Mouse (Mus musculus) liver, embryonic 11.5 days (tissue): ENCODE results near the gene Cnga1. TPM values are rescaled to one million over a fixed set of nuclear protein-coding genes. Genes with fewer than 3 reads are reported as not detected.
A peak's percentile ranks its signal among the peaks of the same experiment; 100 is the strongest.
"Not testable (repeated sequence)": the region's sequence is repeated elsewhere in the genome, so short reads cannot be mapped to it uniquely, and the experiment has no call there.

Experiments used
- ATAC-seq: fragments of 200-750 bp; cut with Nextera tagmentation; replicated peaks from 2 replicates; pipeline ENCODE4 v1.8.0; 2017; ENCODE audit warnings: moderate number of reproducible peaks, mild to moderate bottlenecking, moderate TSS enrichment, moderate library complexity; ENCODE audit not compliant: low FRiP score
- DNase-seq: peaks from one replicate; pipeline ENCODE4 v3.0.0-alpha.2; 2017; ENCODE audit warnings: low spot score
- H3K27ac ChIP-seq: fragments of 300-500 bp; sonication (generic); 2 replicates; pipeline ENCODE4 v1.5.1; 2014; ENCODE audit warnings: mild to moderate bottlenecking, low read depth, low read length, control low read depth
- H3K27me3 ChIP-seq: fragments of 300-500 bp; sonication (generic); replicated peaks from 2 replicates; pipeline ENCODE4 v1.6.1; 2014; ENCODE audit warnings: low read length, mixed read lengths; ENCODE audit not compliant: control insufficient read depth, insufficient read depth
- H3K36me3 ChIP-seq: fragments of 300-500 bp; sonication (generic); 2 replicates; pipeline ENCODE4 v1.6.1; 2014; ENCODE audit warnings: mild to moderate bottlenecking, low read length, moderate library complexity, mixed read lengths; ENCODE audit not compliant: control insufficient read depth, insufficient read depth
- H3K4me1 ChIP-seq: fragments of 300-500 bp; sonication (generic); replicated peaks from 2 replicates; pipeline ENCODE4 v1.6.1; 2014; ENCODE audit warnings: low read length, mixed read lengths; ENCODE audit not compliant: control insufficient read depth, insufficient read depth
- H3K4me2 ChIP-seq: fragments of 300-500 bp; sonication (generic); 2 replicates; pipeline ENCODE4 v1.6.1; 2014; ENCODE audit warnings: mild to moderate bottlenecking, control low read depth, moderate library complexity
- H3K4me3 ChIP-seq: fragments of 300-500 bp; sonication (generic); 2 replicates; pipeline ENCODE4 v1.5.1; 2014; ENCODE audit warnings: low read depth, low read length, control low read depth
- H3K9ac ChIP-seq: fragments of 300-500 bp; sonication (generic); 2 replicates; pipeline ENCODE4 v1.6.1; 2014; ENCODE audit warnings: low read depth, low read length, control low read depth
- H3K9me3 ChIP-seq: fragments of 300-500 bp; sonication (generic); 2 replicates; pipeline ENCODE4 v1.6.1; 2016; ENCODE audit warnings: low read length, inconsistent platforms, mixed read lengths; ENCODE audit not compliant: control insufficient read depth
- WGBS: fragments of 180-500 bp; shearing (Covaris S2); extraction: QIAGEN DNeasy Blood & Tissue Kit; methylation state at CpG from one replicate; pipeline ENCODE4 v1.1.7; 2014; 5-methylcytosine and 5-hydroxymethylcytosine counted together
- polyA plus RNA-seq: library from polyadenylated mRNA; unstranded; fragments of >200 nt; fragmentation: Nextera tagmentation; extraction: Ambion mirVana; gene quantifications from 2 replicates; pipeline ENCODE4 v1.2.1, GENCODE M21; 2014

The Cnga1 gene
- polyA plus RNA-seq, 1 experiment from 2014 or later: not detected

DNA sequence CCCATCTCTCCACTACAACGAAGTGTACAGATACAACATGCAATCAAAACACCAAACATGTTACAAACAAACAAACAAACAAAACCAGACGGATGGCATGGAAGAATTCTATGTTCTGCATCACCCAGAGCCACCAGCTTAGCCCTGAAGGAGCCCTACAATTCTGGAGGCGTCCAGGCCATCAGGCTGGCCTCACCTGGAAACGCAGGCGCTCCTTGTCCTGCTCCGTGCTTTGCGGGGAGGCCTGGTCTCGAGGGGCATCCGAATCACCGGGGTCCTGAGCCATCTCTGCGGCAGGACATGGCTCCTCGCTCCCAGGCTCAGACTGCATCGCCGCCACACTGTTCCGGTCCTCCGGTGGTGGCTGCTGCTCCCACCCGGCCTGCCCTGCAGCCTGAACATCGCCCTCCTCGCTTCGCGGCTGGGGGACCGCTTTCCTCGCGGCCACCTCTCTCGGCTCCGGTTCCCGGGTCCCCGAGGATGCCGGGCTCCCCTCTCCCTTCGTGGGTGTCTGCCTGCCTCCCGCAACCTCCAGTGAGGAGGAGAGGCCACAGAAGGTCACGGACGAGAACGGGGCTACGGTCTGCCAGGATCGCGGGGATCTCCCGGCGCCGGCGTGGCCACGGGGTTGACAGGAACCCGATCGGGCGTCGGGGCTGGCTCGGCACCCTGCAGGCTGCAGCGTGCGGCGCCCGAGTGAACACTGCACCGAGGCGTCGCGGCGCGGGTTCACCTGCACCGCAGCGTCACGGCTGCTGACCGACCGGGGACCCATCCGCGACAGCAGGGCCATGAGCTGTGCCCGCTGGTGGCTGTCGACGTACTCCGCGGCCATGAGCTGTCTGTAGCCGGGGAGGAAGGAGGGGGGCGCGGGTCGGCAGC, 63.7 kb downstream of the Cnga1 start:
- H3K36me3 ChIP-seq, H3K9me3 ChIP-seq, ATAC-seq, H3K9ac ChIP-seq, H3K4me1 ChIP-seq, H3K27ac ChIP-seq: not testable (repeated sequence)
- WGBS: 7% methylated on average over 54 of the region's 73 CpGs
- DNase-seq: peak; percentile 45
- H3K4me3 ChIP-seq: peak overlapping the region; percentile 40
- peak overlapping the region; percentile 71 for H3K4me2 ChIP-seq
- H3K27me3 ChIP-seq: peaks cover 22% of the 10 kb centered on the region

DNA sequence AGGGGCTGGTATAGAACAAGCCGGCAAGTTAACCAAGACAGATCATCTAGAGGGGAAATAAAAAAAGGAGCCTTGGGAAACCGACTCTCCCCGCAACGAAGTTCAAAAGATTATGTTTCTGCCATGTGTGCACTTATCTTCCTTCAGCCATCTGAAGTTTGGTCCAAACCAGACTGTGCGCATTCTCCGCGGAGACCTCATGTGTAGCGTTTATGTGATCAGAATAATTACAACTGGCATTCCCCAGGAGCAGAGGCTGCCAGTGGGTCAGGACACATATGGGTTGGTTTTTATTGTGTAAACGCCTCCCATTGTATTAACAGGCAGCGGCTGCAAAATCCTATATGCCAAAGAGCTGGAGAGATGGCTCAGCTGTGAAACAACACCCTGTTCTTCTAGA, 64.5 kb downstream of the Cnga1 start:
- not testable (repeated sequence) for ATAC-seq

DNA sequence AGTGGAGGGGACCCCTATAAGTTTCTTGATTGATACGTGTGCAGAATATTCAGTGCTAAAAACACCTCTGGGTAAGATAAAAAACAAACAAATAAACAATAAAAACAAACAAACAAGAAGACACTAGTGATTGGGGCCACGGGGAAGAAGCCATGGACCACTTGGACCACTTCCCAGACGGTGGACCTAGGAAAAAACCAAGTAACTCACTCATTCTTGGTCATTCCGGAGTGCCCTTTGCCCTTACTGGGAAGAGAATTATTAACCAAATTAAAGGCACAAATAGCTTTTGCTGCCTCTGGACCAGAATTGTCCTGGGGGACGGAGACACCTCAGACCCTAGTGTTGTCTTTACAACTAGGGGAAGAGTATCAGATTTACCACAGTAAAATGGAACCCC, 78.5 kb downstream of the Cnga1 start:
- no peaks in the 10 kb centered on the region; the same call in 1 of the 2 replicates for H3K4me1 ChIP-seq
- WGBS: 87% methylated on average over 5 of the region's 5 CpGs
- H3K36me3 ChIP-seq: no peaks in the 10 kb centered on the region
- H3K27ac ChIP-seq: no peak overlapping the region
- no peaks in the 10 kb centered on the region for H3K27me3 ChIP-seq
- ATAC-seq (no peak), DNase-seq (no peak)
- H3K4me2 ChIP-seq: no peak overlapping the region
- no peak overlapping the region for H3K4me3 ChIP-seq
- H3K9ac ChIP-seq: no peak overlapping the region
- peaks cover 2% of the 10 kb centered on the region; the same call in 1 of the 2 replicates for H3K9me3 ChIP-seq

More for the DNA sequence above, 64.5 kb downstream of the Cnga1 start:
- not testable (repeated sequence) for H3K9me3 ChIP-seq, H3K4me3 ChIP-seq, H3K27ac ChIP-seq, H3K4me1 ChIP-seq, DNase-seq, H3K9ac ChIP-seq, H3K36me3 ChIP-seq, H3K4me2 ChIP-seq
- WGBS: 61% methylated on average over 10 of the region's 10 CpGs
- peaks cover 22% of the 10 kb centered on the region for H3K27me3 ChIP-seq

DNA sequence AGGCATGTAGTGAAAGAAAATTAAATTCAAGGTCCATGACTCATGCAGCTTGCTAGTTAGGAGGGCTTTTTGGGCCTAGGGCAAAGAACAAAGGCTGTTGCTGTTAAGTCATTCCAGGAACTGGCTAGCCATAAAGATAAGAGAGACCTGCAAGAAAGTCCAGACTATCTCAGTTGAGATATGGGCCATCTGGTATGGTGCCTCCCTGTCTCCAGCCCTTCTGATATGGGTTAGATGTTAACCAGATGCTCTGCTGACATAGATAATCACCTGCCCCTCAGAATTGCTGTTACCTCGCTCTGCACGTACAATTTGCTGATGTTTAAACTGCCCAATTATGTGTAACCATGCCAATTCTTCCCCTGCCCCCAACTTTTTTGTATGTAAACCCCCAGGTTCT, 80.9 kb downstream of the Cnga1 start:
- WGBS: 50% methylated on average over 2 of the region's 2 CpGs
- not testable (repeated sequence) for H3K27me3 ChIP-seq, H3K9ac ChIP-seq, H3K4me1 ChIP-seq, H3K4me2 ChIP-seq, DNase-seq, H3K27ac ChIP-seq, ATAC-seq, H3K9me3 ChIP-seq, H3K4me3 ChIP-seq, H3K36me3 ChIP-seq

DNA sequence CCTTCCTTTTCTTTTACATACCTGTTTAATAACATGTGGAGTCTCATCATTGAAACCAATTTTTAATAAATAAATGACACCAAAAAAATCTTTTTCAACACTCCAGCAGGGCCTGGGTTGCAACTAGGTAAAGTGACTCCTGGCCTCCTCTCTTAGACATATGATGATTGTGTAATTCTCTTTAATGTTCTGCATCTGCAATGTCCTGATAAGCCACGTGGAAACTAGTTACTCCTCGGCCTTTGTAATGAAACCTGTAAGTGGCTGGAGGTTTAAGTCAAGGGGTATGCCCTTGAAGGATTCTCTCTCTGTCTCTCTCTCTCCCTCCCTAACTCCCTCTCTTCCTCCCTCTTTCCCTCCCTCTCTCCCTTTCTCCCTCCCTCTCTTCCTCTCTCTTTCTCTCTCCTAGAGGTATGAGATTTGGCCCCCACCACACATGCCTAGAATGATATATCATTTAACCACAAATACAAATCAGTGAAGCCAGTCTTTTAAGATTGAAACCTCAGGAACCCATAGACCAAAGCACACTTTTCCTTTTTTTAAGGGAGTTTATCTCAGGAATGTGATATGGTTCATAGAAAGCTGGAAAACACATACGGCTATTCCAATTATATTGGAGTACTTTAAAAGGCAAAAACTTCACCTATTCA, 83.0 kb downstream of the Cnga1 start:
- no peak for DNase-seq
- ATAC-seq: no peak
- Histone ChIP-seq H3K27ac (no peak overlapping the region), H3K9ac (no peak overlapping the region), H3K9me3 (0 out of 2 replicates have a peak, but pooled peaks cover 2% of the 10 kb centered on the region), H3K4me2 (no peak overlapping the region), H3K4me3 (no peak overlapping the region), H3K36me3 (no peaks in the 10 kb centered on the region), H3K27me3 (no peaks in the 10 kb centered on the region), H3K4me1 (peaks cover 4% of the 10 kb centered on the region)
- 50% methylated on average over 3 of the region's 3 CpGs for WGBS

DNA sequence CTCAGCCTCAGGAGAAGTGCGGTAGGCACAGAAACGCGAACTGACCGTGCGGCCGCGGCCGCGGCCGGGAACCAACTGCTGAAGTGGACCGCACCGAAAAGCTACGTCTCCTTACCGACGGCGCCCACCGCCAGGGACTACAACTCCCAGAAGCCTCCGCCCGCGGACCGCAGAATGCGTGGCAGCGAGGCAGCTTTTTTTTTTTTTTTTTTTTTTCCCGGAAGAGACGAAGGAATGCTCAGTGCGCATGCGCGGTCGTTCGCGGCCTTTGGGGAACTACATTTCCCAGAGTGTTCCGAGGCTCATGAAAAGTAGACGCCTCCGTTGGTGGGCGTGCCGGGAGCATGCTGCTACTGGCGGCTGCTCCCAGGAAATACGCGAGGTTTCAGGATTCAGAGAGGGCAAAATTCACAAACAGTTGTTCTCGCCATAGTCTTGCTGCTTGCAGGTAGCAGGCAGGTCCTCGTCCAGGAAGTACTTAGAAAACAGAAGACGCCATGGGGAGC, 84.5 kb downstream of the Cnga1 start, which contains the start of gene Nfxl1:
Gene Nfxl1 (minus strand): TSS at position 141 of the 506 bp plus-strand sequence.
- peak within 1 kb of the TSS; percentile 89 for H3K9ac ChIP-seq
- H3K4me1 ChIP-seq: peaks cover 4% of the 10 kb centered on the region
- DNase-seq: peak; percentile 95
- peak within 1 kb of the TSS; percentile 94 for H3K4me3 ChIP-seq
- H3K9me3 ChIP-seq: 0 out of 2 replicates have a peak, but pooled peaks cover 2% of the 10 kb centered on the region
- ATAC-seq: peak; percentile 92
- H3K27ac ChIP-seq: peak within 1 kb of the TSS; percentile 62
- no peaks in the 10 kb centered on the region for H3K36me3 ChIP-seq
- H3K27me3 ChIP-seq: no peaks in the 10 kb centered on the region
- peak within 1 kb of the TSS; percentile 95 for H3K4me2 ChIP-seq
- under 1% methylated on average over 42 of the region's 42 CpGs for WGBS

DNA sequence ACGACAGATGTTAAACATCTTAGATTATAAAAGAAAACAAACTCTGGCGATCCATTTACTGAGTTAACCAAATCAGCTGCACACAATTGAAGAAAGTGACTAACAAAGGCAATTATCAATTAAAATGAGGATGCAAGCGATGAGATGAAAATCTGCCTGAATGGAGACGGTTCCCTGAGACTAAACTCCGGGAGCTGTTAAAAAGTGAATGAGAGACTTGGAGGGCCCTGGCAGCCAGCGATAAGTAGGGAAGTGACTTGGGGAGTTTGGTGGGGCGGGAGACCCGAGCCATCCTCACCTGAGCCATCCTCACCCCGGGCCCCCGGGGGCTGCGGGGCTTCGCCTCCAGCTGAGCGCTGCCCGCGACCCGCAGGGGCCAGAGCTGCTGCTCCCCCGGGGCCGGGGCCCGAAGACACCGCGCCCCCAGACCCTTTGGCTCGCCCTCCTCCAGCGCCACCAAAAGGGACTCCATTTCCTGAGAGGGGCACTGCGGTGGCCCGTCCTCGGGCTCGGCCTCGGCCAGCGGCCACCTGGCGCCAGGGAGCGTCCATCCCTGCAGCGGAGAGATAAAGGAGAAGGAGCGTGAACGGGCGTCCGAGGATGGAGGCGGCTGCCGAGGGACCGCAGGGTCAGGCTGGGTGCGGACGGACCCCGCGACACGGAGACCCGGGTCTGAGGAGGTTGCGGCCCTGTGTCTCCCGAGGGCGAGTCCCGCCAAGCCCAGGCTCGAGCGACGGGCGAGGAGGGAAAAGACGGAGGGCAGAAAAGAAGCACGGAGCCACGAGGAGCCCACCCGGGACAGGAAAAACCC, 85.2 kb downstream of the Cnga1 start:
- no peaks in the 10 kb centered on the region for H3K27me3 ChIP-seq
- H3K9ac ChIP-seq: peak overlapping the region; percentile 89
- peak; percentile 73 for ATAC-seq
- no peaks in the 10 kb centered on the region for H3K9me3 ChIP-seq
- H3K4me1 ChIP-seq: peaks cover 4% of the 10 kb centered on the region
- H3K4me2 ChIP-seq: peak overlapping the region; percentile 95
- under 1% methylated on average over 56 of the region's 57 CpGs for WGBS
- peak overlapping the region; percentile 94 for H3K4me3 ChIP-seq
- H3K27ac ChIP-seq: peak overlapping the region; percentile 62
- no peaks in the 10 kb centered on the region for H3K36me3 ChIP-seq
- DNase-seq: no peak

DNA sequence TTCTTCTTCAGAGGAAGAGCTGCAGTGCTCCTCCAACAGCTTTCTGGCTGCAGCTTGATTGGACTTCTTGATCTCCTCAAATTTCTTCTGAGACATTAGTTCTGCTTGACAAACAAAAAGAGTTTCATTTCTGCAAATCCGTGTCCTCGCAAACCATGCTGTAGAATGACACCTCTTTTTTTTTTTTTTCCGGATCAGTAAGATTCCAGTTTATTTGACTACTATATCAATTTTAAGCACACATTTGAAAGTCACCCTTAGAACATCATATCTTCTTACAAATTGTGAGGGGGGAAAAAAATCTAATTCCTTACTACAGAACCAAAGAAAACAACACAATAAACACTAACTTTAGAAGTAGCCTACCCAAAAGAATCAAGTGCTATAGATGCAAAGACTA, 87.8 kb downstream of the Cnga1 start:
- no peak overlapping the region for H3K27ac ChIP-seq
- H3K36me3 ChIP-seq: no peaks in the 10 kb centered on the region
- H3K4me2 ChIP-seq: no peak overlapping the region
- peaks cover 4% of the 10 kb centered on the region for H3K4me1 ChIP-seq
- H3K9me3 ChIP-seq: no peaks in the 10 kb centered on the region
- DNase-seq (no peak), ATAC-seq (no peak)
- 88% methylated on average over 3 of the region's 3 CpGs for WGBS
- no peak overlapping the region for H3K4me3 ChIP-seq
- no peak overlapping the region for H3K9ac ChIP-seq
- H3K27me3 ChIP-seq: no peaks in the 10 kb centered on the region
